Mouse (Mus musculus) stomach, embryonic 16.5 days (tissue): ENCODE data around the gene Col28a1. TPM values are rescaled to one million over a fixed set of nuclear protein-coding genes. Genes with fewer than 3 reads are reported as not detected.

Experiments used
- ATAC-seq: fragments of 200-750 bp; cut with Nextera tagmentation; 2 replicates; pipeline ENCODE4 v1.8.0; 2017; ENCODE audit warnings: moderate number of reproducible peaks, moderate TSS enrichment; ENCODE audit not compliant: insufficient read depth, low FRiP score
- H3K27ac ChIP-seq: fragments of 300-500 bp; sonication (generic); 2 replicates; pipeline ENCODE4 v1.5.1; 2014; ENCODE audit warnings: low read length
- H3K27me3 ChIP-seq: fragments of 300-500 bp; sonication (generic); 2 replicates; pipeline ENCODE4 v1.6.1; 2014; ENCODE audit warnings: low read length, control low read depth, mixed read lengths; ENCODE audit not compliant: control insufficient read depth, insufficient read depth
- H3K36me3 ChIP-seq: fragments of 300-500 bp; sonication (generic); 2 replicates; pipeline ENCODE4 v1.6.1; 2014; ENCODE audit warnings: low read length; ENCODE audit not compliant: control insufficient read depth, insufficient read depth
- H3K4me1 ChIP-seq: fragments of 300-500 bp; sonication (generic); 2 replicates; pipeline ENCODE4 v1.6.1; 2014; ENCODE audit warnings: low read length, control low read depth, mixed read lengths; ENCODE audit not compliant: control insufficient read depth, insufficient read depth
- H3K4me2 ChIP-seq: fragments of 300-500 bp; sonication (generic); 2 replicates; pipeline ENCODE4 v1.6.1; 2014; ENCODE audit warnings: low read depth, low read length, mixed read lengths
- H3K4me3 ChIP-seq: fragments of 300-500 bp; sonication (generic); replicated peaks from 2 replicates; pipeline ENCODE4 v1.5.1; 2014; ENCODE audit warnings: mild to moderate bottlenecking, low read length
- H3K9ac ChIP-seq: fragments of 300-500 bp; sonication (generic); 2 replicates; pipeline ENCODE4 v1.6.1; 2014; ENCODE audit warnings: low read length
- H3K9me3 ChIP-seq: fragments of 300-500 bp; sonication (generic); replicated peaks from 2 replicates; pipeline ENCODE4 v1.6.1; 2016; ENCODE audit warnings: low read length, control low read depth; ENCODE audit not compliant: control insufficient read depth
- WGBS: fragments of 180-500 bp; shearing (Covaris S2); extraction: QIAGEN DNeasy Blood & Tissue Kit; methylation state at CpG from one replicate; pipeline ENCODE4 v1.1.7; 2014; 5-methylcytosine and 5-hydroxymethylcytosine counted together
- polyA plus RNA-seq: library from polyadenylated mRNA; unstranded; fragments of >200 nt; fragmentation: Nextera tagmentation; extraction: Ambion mirVana; gene quantifications from 2 replicates; pipeline ENCODE4 v1.2.1, GENCODE M21; 2015

Col28a1 gene
- polyA plus RNA-seq, 1 experiment from 2014 or later = 2.5 TPM

- Histone ChIP-seq H3K27me3 (no peaks in the 10 kb centered on the region), H3K4me2 (no peak overlapping the region), H3K4me1 (peaks cover 11% of the 10 kb centered on the region), H3K4me3 (no peak overlapping the region), H3K27ac (peak overlapping the region; percentile 29; the same call in 1 of the 2 replicates), H3K9me3 (no peaks in the 10 kb centered on the region), H3K36me3 (no peaks in the 10 kb centered on the region), H3K9ac (no peak overlapping the region)
- ATAC-seq = no peak
- WGBS = 46% methylated on average over 8 of the region's 8 CpGs
These were observed 98.1 kb downstream of the Col28a1 start for GRCm38 (mm10) chr6:8094160-8094953.

- H3K4me3 ChIP-seq = no peak overlapping the region
- no peaks in the 10 kb centered on the region for H3K36me3 ChIP-seq
- no peak for ATAC-seq
- peak overlapping the region; percentile 29 for H3K27ac ChIP-seq
- no peak overlapping the region for H3K9ac ChIP-seq
- no peaks in the 10 kb centered on the region for H3K27me3 ChIP-seq
- peaks cover 11% of the 10 kb centered on the region for H3K4me1 ChIP-seq
- no peaks in the 10 kb centered on the region for H3K9me3 ChIP-seq
- WGBS = 62% methylated on average over 7 of the region's 7 CpGs
- H3K4me2 ChIP-seq = no peak overlapping the region
These were observed 98.9 kb downstream of the Col28a1 start for GRCm38 (mm10) chr6:8093556-8093955.

- no peak overlapping the region for H3K9ac ChIP-seq
- H3K36me3 ChIP-seq = no peaks in the 10 kb centered on the region
- no peak overlapping the region for H3K4me3 ChIP-seq
- H3K9me3 ChIP-seq = no peaks in the 10 kb centered on the region
- no peak overlapping the region for H3K4me2 ChIP-seq
- ATAC-seq = no peak
- no peak overlapping the region for H3K27ac ChIP-seq
- H3K27me3 ChIP-seq = no peaks in the 10 kb centered on the region
- 44% methylated on average over 3 of the region's 3 CpGs for WGBS
- peaks cover 3% of the 10 kb centered on the region; the same call in 1 of the 2 replicates for H3K4me1 ChIP-seq
These were observed 105.6 kb downstream of the Col28a1 start for GRCm38 (mm10) chr6:8086847-8087246.

GRCm38 (mm10) chr6:8084806-8085205 is 107.6 kb downstream of the Col28a1 start:
- no peak for ATAC-seq
- Histone ChIP-seq H3K4me3 (no peak overlapping the region), H3K27me3 (no peaks in the 10 kb centered on the region), H3K9ac (no peak overlapping the region), H3K4me2 (no peak overlapping the region), H3K4me1 (peaks cover 3% of the 10 kb centered on the region; the same call in 1 of the 2 replicates), H3K36me3 (no peaks in the 10 kb centered on the region), H3K27ac (no peak overlapping the region), H3K9me3 (no peaks in the 10 kb centered on the region)
- 79% methylated on average over 7 of the region's 7 CpGs for WGBS

GRCm38 (mm10) chr6:8083196-8083595 is 109.2 kb downstream of the Col28a1 start:
- 81% methylated on average over 2 of the region's 2 CpGs for WGBS

GRCm38 (mm10) chr6:8077572-8078146 is 114.8 kb downstream of the Col28a1 start:
- no peak overlapping the region for H3K27ac ChIP-seq
- ATAC-seq = no peak; the same call in 1 of the 2 replicates
- no peak overlapping the region for H3K4me2 ChIP-seq
- no peaks in the 10 kb centered on the region for H3K27me3 ChIP-seq
- H3K36me3 ChIP-seq = no peaks in the 10 kb centered on the region; the same call in 1 of the 2 replicates
- no peaks in the 10 kb centered on the region for H3K4me1 ChIP-seq
- no peak overlapping the region for H3K9ac ChIP-seq
- no peaks in the 10 kb centered on the region for H3K9me3 ChIP-seq
- H3K4me3 ChIP-seq = no peak overlapping the region
- WGBS = 43% methylated on average over 5 of the region's 5 CpGs

More at GRCm38 (mm10) chr6:8083196-8083595, 109.2 kb downstream of the Col28a1 start:
- Histone ChIP-seq H3K27ac (no peak overlapping the region), H3K4me1 (peaks cover 3% of the 10 kb centered on the region; the same call in 1 of the 2 replicates), H3K36me3 (no peaks in the 10 kb centered on the region), H3K4me3 (no peak overlapping the region), H3K9me3 (no peaks in the 10 kb centered on the region), H3K4me2 (no peak overlapping the region), H3K27me3 (no peaks in the 10 kb centered on the region), H3K9ac (no peak overlapping the region)
- ATAC-seq = no peak

GRCm38 (mm10) chr6:8074914-8075313 is 117.5 kb downstream of the Col28a1 start:
- Histone ChIP-seq H3K4me1 (no peaks in the 10 kb centered on the region), H3K4me2 (no peak overlapping the region), H3K27me3 (no peaks in the 10 kb centered on the region), H3K9ac (no peak overlapping the region), H3K9me3 (no peaks in the 10 kb centered on the region), H3K36me3 (no peaks in the 10 kb centered on the region; the same call in 1 of the 2 replicates), H3K27ac (no peak overlapping the region), H3K4me3 (no peak overlapping the region)
- WGBS = 58% methylated on average over 2 of the region's 2 CpGs
- no peak for ATAC-seq

GRCm38 (mm10) chr6:8068979-8069378 is 123.4 kb downstream of the Col28a1 start:
- no peak for ATAC-seq
- H3K4me3 ChIP-seq = no peak overlapping the region
- no peaks in the 10 kb centered on the region for H3K27me3 ChIP-seq
- 84% methylated on average over 5 of the region's 5 CpGs for WGBS
- no peaks in the 10 kb centered on the region for H3K4me1 ChIP-seq
- no peak overlapping the region for H3K9ac ChIP-seq
- H3K36me3 ChIP-seq = no peaks in the 10 kb centered on the region
- H3K9me3 ChIP-seq = no peaks in the 10 kb centered on the region
- no peak overlapping the region for H3K4me2 ChIP-seq
- no peak overlapping the region for H3K27ac ChIP-seq

- Histone ChIP-seq H3K4me3 (no peak overlapping the region), H3K27me3 (no peaks in the 10 kb centered on the region), H3K4me2 (no peak overlapping the region), H3K4me1 (no peaks in the 10 kb centered on the region), H3K36me3 (no peaks in the 10 kb centered on the region), H3K9me3 (no peaks in the 10 kb centered on the region), H3K27ac (no peak overlapping the region), H3K9ac (no peak overlapping the region)
- no peak for ATAC-seq
- 44% methylated on average over 2 of the region's 2 CpGs for WGBS
These were observed 124.0 kb downstream of the Col28a1 start for GRCm38 (mm10) chr6:8068394-8068793.
